Mouse (Mus musculus) brain, embryonic 14.5 days (tissue): ENCODE results near the gene Mtcl1.

Source experiments
- CTCF ChIP-seq: fragments of 200-500 bp; IDR thresholded peaks from 2 replicates; pipeline ENCODE4 v1.5.1; 2012; ENCODE audit warnings: inconsistent platforms, mild to moderate bottlenecking, moderate library complexity, borderline replicate concordance; ENCODE audit not compliant: insufficient read depth, insufficient read length; ENCODE audit errors: extremely low read depth
- POLR2A ChIP-seq: fragments of 200-500 bp; IDR thresholded peaks from 2 replicates; pipeline ENCODE4 v1.6.1; 2012; ENCODE audit warnings: mild to moderate bottlenecking, inconsistent platforms, borderline replicate concordance; ENCODE audit not compliant: poor library complexity, insufficient read depth, insufficient read length, severe bottlenecking; ENCODE audit errors: extremely low read depth

GRCm38 (mm10) chr17:66318031-66318430 lies 131.5 kb downstream of the Mtcl1 start:
- no peak for TF ChIP-seq POLR2A
- TF ChIP-seq CTCF: no peak
